Mouse (Mus musculus): ENCODE data around the gene Ush2a.

DNA sequence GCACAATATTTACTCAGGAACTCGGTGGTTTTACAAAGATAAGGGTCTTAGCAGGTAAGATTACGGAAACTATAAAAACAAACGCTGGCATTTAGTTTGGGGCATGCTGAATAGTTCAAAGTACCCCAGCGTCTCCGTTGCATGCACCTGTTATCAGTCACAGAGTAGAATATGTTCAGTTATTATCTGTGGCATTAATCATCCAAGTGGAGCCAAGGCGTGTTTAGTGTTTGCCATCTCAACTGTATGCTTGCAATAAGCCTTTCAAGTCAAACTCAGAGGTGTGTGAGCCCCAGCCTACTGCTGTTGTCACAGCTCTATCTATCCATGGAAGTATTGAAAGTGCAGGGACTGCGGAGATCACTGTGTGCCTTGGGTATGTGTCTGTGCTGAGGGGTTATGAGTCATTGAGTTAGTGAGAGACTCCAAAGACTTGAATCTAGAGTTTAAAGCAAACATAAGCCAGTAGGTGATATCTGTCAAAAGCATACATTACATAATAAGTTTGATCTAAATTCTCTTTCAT, 473.0 kb downstream of the Ush2a start:
- TF ChIP-seq POLR2A (IDR thresholded peaks at IDR 0.05; ENCODE audit: borderline replicate concordance, extremely low read depth, low read depth, low read length), result no peak
- no peak for TF ChIP-seq CTCF (IDR thresholded peaks at IDR 0.05; ENCODE audit: insufficient read depth, low read length)

Data from lung, adult 2 months (tissue).